Mouse (Mus musculus) cerebellum, adult 2 months (tissue): ENCODE measurements around the gene Smg6. TPM values are rescaled to one million over a fixed set of nuclear protein-coding genes. Genes with fewer than 3 reads are reported as not detected.
A peak's percentile ranks its signal among the peaks of the same experiment; 100 is the strongest.

Experiments
- DNase-seq, 2 experiments: peaks; one replicate each; pipeline ENCODE4 v3.0.0; 2021
- H3K27ac ChIP-seq: fragments of 200-500 bp; 2 replicates; pipeline ENCODE4 v1.5.1; 2012; ENCODE audit warnings: low read length, control low read depth, inconsistent platforms; ENCODE audit not compliant: insufficient read depth
- H3K27me3 ChIP-seq: fragments of 200-500 bp; 2 replicates; pipeline ENCODE4 v1.6.1; 2012; ENCODE audit warnings: inconsistent platforms, mild to moderate bottlenecking, low read length, moderate library complexity; ENCODE audit not compliant: control insufficient read depth, insufficient read depth
- H3K4me1 ChIP-seq: fragments of 200-500 bp; 2 replicates; pipeline ENCODE4 v1.6.1; 2011; ENCODE audit warnings: low read length; ENCODE audit not compliant: control insufficient read depth, insufficient read depth
- H3K4me3 ChIP-seq: fragments of 200-500 bp; replicated peaks from 2 replicates; pipeline ENCODE3; 2011; ENCODE audit warnings: mild to moderate bottlenecking, low read depth, low read length, control low read depth; ENCODE audit not compliant: insufficient read depth
- CTCF ChIP-seq: fragments of 200-500 bp; IDR thresholded peaks from 2 replicates; pipeline ENCODE4 v1.5.1; 2011; ENCODE audit warnings: low read depth, mild to moderate bottlenecking, control low read depth, low read length, moderate library complexity, borderline replicate concordance; ENCODE audit not compliant: insufficient read depth
- POLR2A ChIP-seq: fragments of 200-500 bp; IDR thresholded peaks from 2 replicates; pipeline ENCODE4 v1.6.1; 2011; ENCODE audit warnings: low read length, control low read depth, borderline replicate concordance; ENCODE audit not compliant: insufficient read depth
- WGBS: fragments of 180-500 bp; shearing (Covaris S2); methylation state at CpG from one replicate; pipeline ENCODE4 v1.1.7; 2018; 5-methylcytosine and 5-hydroxymethylcytosine counted together
- polyA plus RNA-seq: library from polyadenylated mRNA; depleted of rRNA; stranded (reverse); fragments of >200 nt; gene quantifications from 2 replicates; pipeline ENCODE4 v1.2.3, GENCODE M21; 2012

Gene Smg6
- polyA plus RNA-seq, 1 experiment: 31.1 TPM

DNA sequence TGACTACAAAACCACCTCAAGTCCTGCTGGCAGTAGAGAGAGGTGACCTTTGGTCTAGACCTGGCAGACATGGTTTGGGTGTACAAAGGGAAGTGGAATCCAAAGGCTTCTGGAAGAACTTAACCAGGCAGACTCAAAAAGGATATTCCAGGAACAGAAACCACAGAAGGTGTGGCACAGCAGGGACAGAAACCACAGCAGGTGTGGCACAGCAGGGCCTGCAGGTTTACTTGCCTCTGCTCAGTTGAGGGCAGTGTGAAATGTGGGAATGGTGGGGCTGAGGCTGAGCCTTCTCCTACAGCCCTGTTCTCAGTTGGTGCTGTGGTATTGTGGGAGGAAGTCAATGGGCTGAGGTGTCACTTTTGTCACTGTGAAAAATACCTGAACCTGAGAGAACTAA lies 29.3 kb downstream of the Smg6 start:
- DNase-seq: peak; percentile 35 to 46
- H3K4me1 ChIP-seq: peaks cover 8% of the 10 kb centered on the region
- no peak overlapping the region for H3K4me3 ChIP-seq
- no peak for TF ChIP-seq CTCF
- no peak for TF ChIP-seq POLR2A
- H3K27ac ChIP-seq: 0 out of 2 replicates have a peak overlapping the region, but pooled peaks have one; percentile 9
- no peaks in the 10 kb centered on the region for H3K27me3 ChIP-seq

DNA sequence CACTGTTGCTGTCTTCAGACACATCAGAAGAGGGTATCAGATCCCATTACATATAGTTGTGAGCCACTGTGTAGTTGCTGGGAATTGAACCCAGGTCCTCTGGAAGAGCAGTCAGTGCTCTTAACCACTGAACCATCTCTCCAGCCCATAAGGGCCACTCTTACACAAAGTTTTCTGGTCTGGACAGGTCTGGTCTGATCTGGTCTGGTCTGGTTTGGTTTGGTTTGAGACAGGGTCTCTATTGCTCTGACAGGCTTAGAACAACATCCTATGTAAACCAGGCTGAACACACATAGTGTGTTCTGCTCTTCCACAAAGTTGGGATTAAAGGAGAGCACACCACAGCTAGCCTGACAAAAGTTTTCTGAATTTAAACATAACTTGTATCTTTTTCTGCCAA lies 30.4 kb downstream of the Smg6 start:
- no peak overlapping the region for H3K27ac ChIP-seq
- TF ChIP-seq POLR2A (no peak), CTCF (no peak)
- DNase-seq: no peak
- H3K27me3 ChIP-seq: no peaks in the 10 kb centered on the region
- no peak overlapping the region for H3K4me3 ChIP-seq
- H3K4me1 ChIP-seq: peaks cover 8% of the 10 kb centered on the region

DNA sequence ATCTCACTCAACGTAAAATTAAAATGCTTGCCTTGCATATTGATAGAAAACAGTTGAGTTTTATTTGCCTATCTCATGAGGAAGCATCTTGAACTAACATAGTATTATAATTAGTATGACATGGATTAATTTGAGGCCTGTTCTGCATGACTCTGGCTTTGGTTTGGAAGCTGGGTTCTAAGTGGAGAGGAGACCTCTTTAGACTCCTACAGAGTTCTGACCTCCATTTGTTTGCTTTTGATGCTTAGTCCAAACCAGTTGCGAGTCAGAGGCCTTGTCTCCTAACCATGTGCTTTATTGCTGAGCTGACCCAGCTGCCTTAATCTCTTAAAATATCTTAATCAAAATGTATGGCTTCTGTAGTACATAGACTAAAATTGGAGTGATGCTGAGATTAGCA lies 32.0 kb downstream of the Smg6 start:
- DNase-seq: no peak
- TF ChIP-seq POLR2A: no peak
- no peak for TF ChIP-seq CTCF
- 77% methylated on average over 2 of the region's 2 CpGs for WGBS

DNA sequence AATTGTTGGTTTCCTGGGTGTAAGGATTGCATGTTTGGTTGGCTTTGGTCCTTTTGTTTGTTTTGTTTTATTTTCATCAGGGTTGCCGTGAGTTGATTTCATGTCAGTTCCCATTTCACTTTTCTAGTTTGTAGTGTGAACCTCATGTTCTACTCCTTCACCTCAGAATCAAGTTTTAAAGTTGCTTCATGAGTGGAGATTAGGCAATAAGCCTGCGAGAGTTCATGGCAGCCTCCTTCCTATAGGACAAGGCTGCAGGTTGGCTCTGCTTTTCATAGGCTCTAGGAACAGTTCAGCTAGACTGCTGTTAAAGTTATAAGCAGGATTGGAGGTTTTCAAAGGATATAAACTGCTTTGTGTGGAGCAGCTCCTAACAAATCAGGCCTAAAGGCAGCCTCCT lies 33.9 kb downstream of the Smg6 start:
- Histone ChIP-seq H3K4me1 (peaks cover 8% of the 10 kb centered on the region), H3K27ac (no peak overlapping the region), H3K27me3 (no peaks in the 10 kb centered on the region), H3K4me3 (no peak overlapping the region)
- TF ChIP-seq CTCF: no peak
- TF ChIP-seq POLR2A: no peak
- no peak for DNase-seq
- WGBS: 90% methylated on average over 2 of the region's 2 CpGs

More for the DNA sequence above, 32.0 kb downstream of the Smg6 start:
- Histone ChIP-seq H3K4me3 (no peak overlapping the region), H3K27me3 (no peaks in the 10 kb centered on the region), H3K27ac (no peak overlapping the region), H3K4me1 (peaks cover 8% of the 10 kb centered on the region)

DNA sequence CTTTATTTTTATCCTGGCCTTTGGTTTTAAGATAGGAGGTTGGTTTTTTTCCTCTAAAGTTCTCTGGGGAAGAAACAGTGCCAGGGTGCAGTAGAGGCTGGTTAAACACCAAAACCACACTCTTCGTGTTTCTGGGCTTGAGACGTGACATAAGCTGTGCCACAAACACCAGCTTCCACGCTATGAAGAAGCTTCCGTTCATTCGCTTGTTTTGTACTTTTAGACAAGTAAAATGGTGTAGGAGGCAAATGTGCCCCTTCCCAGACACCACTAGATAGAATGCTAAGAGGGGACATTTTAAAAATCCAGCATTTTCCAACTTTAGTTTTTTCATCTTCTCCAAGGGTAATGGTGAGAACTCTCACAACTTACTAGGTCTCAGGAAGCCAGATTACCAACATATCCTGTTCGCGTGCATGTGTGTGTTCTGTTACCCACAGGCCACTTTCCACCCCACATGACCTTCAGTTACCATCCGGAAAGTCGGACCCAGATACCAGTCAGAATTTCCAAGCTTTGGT lies 34.5 kb downstream of the Smg6 start:
- Histone ChIP-seq H3K4me1 (peaks cover 3% of the 10 kb centered on the region; the same call in 1 of the 2 replicates), H3K27me3 (no peaks in the 10 kb centered on the region), H3K4me3 (no peak overlapping the region), H3K27ac (no peak overlapping the region)
- 97% methylated on average over 9 of the region's 9 CpGs for WGBS
- TF ChIP-seq POLR2A (no peak), CTCF (no peak)
- DNase-seq: no peak

DNA sequence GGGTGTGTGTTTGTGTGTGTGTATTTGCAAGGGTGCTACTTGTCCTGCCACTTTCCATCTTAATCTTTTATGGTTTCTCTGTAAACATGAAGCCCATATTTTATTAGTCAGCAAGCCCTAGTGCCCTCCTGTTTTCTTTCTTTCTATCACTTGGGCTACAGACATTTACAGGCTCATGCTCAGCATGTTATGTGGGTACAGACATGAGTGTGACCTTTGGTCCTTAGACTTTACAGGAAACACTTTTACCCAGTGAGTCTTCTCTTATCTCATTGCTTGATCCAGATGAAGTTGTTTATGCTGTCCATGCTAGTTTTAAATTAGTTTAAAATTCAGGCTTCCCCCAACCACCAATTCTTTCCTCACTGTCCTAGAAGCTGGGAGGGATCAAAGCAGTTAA lies 36.3 kb downstream of the Smg6 start:
- TF ChIP-seq CTCF (no peak), POLR2A (no peak)
- no peak for DNase-seq
- Histone ChIP-seq H3K27ac (no peak overlapping the region), H3K4me3 (no peak overlapping the region), H3K4me1 (no peaks in the 10 kb centered on the region), H3K27me3 (no peaks in the 10 kb centered on the region)

DNA sequence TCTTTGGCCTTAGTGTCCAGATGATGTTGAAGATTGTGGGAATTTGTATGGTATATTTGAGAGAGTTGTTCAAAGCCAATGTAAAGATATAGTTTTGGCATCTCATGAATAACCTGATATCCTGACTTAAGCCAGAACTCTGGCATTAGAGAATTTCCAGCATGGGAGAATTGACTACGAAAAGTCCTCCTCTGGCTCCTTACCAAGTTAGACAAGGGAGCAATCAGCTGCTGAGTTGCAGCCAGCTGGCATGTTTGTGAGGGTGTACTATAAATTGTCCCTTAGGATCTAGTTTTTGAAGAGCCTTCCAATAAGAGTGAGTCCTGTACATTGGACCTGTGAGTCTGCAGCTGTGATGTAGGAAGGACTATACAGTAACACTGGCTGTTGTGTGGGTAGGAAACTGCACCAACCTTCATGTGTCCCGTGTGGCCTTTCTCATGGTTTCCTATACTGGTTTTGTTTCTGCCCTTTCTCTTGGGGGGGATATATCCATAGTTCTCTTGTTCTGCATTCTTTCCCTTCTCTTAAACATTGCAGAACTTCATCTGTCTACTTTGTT lies 37.3 kb downstream of the Smg6 start:
- DNase-seq: peak in 1 of 2 experiments; percentile 49
- TF ChIP-seq CTCF: no peak
- TF ChIP-seq POLR2A: no peak
- Histone ChIP-seq H3K27me3 (no peaks in the 10 kb centered on the region), H3K4me1 (no peaks in the 10 kb centered on the region), H3K27ac (no peak overlapping the region), H3K4me3 (no peak overlapping the region)
- WGBS: 25% methylated on average over 2 of the region's 2 CpGs

DNA sequence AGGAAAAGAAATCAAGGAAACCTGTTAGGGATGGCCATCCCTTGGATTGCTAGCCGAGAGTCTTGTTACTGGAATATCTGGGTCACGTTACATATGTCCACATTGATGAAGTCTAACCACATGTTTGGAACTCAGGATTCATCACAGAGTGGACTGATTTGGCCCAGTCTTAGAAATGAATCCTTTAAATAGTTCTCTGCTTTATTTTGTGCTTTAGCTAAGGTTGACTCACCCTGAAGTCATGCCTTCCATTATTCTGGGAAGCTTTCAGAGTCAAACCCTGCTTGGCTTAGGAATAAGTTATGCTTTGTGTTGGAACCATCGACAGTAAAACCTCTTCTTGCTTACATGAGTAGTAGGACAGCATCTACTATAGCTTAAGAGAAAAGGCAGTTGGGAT lies 39.9 kb downstream of the Smg6 start:
- no peak overlapping the region for H3K27ac ChIP-seq
- no peaks in the 10 kb centered on the region for H3K27me3 ChIP-seq
- TF ChIP-seq CTCF (no peak), POLR2A (no peak)
- no peak overlapping the region for H3K4me3 ChIP-seq
- no peaks in the 10 kb centered on the region for H3K4me1 ChIP-seq
- no peak for DNase-seq
- WGBS: 94% methylated on average over 3 of the region's 3 CpGs
